Mouse (Mus musculus): ENCODE results near the gene Olfr974. TPM values are rescaled to one million over a fixed set of nuclear protein-coding genes. Genes with fewer than 3 reads are reported as not detected.
"Not testable (repeated sequence)": the region's sequence is repeated elsewhere in the genome, so short reads cannot be mapped to it uniquely, and the experiment has no call there.

Olfr974 gene
- total RNA-seq (2021): not detected
- long read RNA-seq, experiment 1: 0 reads
- long read RNA-seq, experiment 2: 0 reads

DNA sequence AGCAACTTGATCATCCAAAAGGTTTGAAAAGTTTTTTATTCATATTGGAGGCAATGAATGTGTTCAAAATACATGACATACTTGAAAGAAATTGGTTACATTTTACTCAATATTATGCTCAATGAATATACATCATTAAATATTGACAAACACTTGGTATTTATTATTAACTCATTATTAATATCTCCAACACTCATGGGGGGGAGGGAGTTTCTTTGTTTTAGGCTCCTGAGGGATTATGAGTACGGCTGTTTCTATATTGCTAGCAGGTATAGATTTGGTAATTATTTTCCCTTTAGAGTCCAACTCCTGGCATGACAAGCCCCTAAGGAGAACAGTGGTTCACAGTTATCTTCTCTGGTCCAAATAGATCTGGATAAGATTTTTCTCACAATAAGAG, at the start of gene Olfr974:
Gene Olfr974, plus strand, starts transcription at position 301 of the 400 bp plus-strand sequence.
- Histone ChIP-seq H3K27ac (no peak within 1 kb of the TSS), H3K4me3 (no peak within 1 kb of the TSS)
- no peak for TF ChIP-seq CTCF (IDR thresholded peaks at IDR 0.05)
- DNase-seq: no peak
- intact Hi-C loops (cut with DNase I): no loop called here

DNA sequence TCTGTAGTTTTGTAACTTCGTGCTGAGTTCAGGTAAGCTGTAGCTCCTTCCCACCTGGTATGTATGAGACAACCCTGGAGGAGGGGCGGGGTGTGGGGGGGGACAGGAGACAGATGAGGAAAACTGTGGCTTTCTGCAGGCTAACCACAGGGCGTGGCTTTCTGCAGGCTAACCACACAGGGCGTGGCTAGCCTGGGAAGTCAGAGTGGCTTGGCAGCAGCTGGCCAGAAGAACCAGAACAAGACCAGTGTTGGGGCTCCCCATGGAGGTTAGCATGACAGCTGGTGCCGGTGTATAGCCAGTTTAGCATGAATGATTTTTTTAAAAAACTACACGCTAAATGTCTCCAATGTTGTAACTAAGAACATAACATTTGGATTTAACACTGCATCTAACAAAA, 32.2 kb upstream of the Olfr974 start:
- Histone ChIP-seq H3K4me3 (no peak overlapping the region), H3K27ac (no peak overlapping the region)
- intact Hi-C loops (cut with DNase I): no loop called here
- no peak for DNase-seq
- no peak for TF ChIP-seq CTCF (IDR thresholded peaks at IDR 0.05)

DNA sequence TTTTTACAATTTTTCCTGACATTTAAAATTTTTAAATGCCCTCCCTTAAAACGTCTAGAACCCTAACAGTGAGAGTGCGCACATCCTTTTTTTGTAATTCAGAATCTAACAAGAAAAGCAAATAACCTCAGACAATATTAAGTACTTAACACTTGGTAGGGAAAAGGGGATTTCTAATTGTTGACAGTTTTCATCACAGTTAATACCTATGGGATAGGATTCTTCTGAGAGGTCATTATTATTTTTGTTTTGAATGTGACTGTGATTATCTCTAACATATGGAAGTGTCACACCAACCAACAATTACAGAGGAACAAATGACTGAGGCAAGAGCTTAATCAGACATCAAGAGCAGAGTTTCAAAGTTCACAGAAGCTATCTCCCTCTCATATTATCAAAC, 30.3 kb upstream of the Olfr974 start, which contains the start of gene Olfr229:
Gene Olfr229, plus strand, starts transcription at position 301 of the 400 bp plus-strand sequence.
- no peak for DNase-seq
- intact Hi-C loops (cut with DNase I): no loop called here
- no peak for TF ChIP-seq CTCF (IDR thresholded peaks at IDR 0.05)
- Histone ChIP-seq H3K4me3 (no peak within 1 kb of the TSS), H3K27ac (no peak within 1 kb of the TSS)

DNA sequence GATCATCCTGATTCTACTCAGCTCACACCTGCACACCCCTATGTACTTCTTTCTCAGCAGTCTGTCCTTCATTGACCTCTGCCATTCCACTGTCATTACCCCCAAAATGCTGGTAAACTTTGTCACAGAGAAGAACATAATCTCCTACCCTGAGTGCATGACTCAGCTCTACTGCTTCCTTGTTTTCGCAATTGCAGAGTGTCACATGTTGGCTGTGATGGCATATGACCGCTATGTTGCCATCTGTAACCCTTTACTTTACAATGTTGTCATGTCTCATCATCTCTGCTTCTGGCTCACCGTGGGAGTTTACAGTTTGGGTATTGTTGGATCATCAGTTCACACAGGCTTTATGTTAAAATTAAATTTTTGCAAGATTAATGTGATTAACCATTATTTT, 27.4 kb upstream of the Olfr974 start:
- no peak for DNase-seq
- H3K4me3 ChIP-seq: no peak overlapping the region
- TF ChIP-seq CTCF (IDR thresholded peaks at IDR 0.05): no peak
- no peak overlapping the region for H3K27ac ChIP-seq
- intact Hi-C loops (cut with DNase I): no loop called here

DNA sequence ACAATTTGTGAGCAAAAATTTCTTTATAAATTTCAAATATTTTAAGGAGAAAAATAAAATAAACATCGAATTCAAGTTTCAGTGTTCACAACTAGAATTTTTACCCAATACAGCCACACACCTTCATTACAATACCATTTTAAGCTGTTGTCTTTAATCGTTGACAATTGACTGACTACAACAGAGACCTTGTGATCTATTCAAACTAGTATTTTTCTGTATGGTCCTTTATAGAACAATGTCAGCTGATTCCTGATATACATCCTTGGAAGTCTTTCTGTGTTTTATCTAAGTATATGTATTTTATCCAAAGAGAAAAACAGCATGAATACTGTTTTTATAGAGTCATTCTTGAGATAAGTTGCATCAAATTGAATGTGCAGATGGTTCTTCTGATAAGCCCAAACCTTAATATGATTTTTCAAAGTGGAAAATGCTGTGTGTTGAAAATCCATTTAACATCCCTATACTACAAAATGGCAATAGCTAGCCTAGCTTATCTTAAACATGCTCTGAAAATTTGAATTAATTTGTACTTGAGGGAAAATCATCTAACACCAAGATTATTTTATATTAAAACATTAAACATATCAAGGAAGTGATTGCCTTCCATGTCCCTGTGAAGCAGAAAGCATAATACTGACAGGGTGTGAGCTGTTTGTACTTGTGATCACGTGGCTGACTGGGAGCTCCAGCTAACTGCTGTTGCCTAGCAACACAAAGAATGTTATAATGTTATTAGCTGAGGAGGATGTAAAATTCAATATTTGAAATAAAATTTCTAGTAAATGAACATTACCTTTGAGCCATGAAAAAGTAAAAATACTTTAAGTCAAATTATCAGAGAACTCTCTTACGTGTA, 9.1 kb upstream of the Olfr974 start:
- H3K27ac ChIP-seq; intact Hi-C loops (cut with DNase I); H3K4me3 ChIP-seq; DNase-seq: not testable (repeated sequence)

DNA sequence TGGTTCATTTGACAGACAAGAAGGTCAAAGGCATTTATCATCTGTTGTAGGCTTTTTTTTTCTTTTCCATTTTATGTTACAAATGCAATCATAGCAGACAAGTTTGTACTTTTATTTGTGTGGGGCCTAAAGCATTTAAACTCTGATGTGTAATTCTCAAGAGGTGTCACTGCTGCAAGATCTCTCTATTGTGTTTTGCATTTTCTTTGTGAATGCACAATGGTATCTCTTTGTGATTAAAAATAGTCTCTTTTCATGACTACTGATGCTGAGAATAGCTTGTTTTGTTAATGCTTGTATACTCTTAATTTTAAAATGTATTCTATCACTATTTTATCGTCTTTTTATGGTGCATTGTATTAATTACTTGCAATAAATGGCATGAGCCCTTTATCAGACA, 8.5 kb upstream of the Olfr974 start:
- H3K4me3 ChIP-seq; intact Hi-C loops (cut with DNase I); DNase-seq; H3K27ac ChIP-seq: not testable (repeated sequence)

DNA sequence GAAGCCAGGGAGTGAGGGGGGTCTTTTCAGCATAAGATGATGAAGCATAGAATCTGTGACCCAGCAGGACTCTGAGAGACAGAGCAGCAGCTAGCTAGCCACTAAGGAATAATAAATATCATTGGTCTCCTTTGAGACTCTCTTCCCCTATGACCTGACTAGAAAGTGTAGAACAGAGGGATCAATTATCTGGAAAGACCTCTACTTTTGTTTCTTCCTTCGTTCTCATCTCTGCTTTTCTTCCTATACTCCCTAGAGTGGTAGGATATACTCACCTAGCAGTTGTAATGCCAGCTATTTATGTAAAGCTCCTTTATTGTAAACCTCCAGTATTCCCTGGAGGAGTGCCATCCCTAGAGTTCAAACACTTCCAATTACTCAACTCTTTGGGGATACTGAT, 14.6 kb downstream of the Olfr974 start, which contains the start of gene Olfr975:
Gene Olfr975, minus strand, starts transcription at position 101 of the 400 bp plus-strand sequence.
- intact Hi-C loops (cut with DNase I): no loop called here
- TF ChIP-seq CTCF (IDR thresholded peaks at IDR 0.05): no peak

DNA sequence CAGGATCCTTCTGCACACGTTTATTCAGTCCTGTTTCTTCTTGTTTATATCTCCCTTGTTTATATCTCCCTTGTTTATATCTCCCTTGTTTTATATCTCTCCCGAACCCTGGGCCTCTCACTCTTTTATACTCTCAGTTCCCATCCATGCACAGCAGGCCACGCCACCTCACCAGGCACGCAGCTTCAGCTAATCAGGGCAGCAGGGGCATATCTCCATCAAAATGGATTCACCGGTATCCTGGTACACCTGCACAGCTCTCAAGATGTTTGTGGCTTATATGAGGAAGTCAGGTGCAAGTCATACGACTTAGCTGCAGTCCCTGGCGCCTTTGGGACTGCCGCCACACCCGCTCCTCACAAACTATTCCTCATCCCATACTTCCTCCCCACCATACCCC, 23.7 kb downstream of the Olfr974 start, which contains the start of gene Olfr976:
Gene Olfr976, minus strand, starts transcription at position 101 of the 400 bp plus-strand sequence.
- H3K4me3 ChIP-seq; H3K27ac ChIP-seq; DNase-seq; intact Hi-C loops (cut with DNase I): not testable (repeated sequence)

More for the DNA sequence above, 14.6 kb downstream of the Olfr974 start, which contains the start of gene Olfr975:
- Histone ChIP-seq H3K27ac (no peak within 1 kb of the TSS), H3K4me3 (no peak within 1 kb of the TSS)
- DNase-seq: no peak

DNA sequence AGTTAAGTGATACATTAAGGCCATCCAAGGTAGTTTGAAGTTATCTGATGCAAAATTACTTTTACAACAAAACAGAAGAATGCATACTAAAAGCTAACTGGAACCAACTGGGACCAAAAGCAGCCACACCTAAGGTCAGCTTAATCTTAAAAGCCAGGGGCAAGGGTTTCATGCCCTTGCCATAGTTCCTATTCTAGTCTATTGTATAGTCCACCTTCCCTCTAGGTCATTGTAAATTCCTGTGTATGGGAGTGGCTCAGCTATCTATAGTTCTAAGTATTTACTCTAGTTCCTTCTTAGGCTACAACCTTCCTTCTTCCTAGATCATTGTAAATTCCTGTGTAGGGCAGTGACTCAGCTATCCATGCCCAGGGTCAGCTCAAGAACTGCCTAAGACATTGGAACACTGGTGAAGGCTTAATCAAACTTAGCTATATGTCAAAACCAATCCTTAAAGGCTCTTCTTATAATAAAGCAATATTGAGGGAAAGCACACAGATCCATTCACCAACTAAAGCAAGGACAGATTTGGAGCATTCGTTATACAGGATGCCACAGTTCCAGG, 39.4 kb downstream of the Olfr974 start:
- intact Hi-C loops (cut with DNase I); H3K27ac ChIP-seq; DNase-seq; H3K4me3 ChIP-seq: not testable (repeated sequence)

DNA sequence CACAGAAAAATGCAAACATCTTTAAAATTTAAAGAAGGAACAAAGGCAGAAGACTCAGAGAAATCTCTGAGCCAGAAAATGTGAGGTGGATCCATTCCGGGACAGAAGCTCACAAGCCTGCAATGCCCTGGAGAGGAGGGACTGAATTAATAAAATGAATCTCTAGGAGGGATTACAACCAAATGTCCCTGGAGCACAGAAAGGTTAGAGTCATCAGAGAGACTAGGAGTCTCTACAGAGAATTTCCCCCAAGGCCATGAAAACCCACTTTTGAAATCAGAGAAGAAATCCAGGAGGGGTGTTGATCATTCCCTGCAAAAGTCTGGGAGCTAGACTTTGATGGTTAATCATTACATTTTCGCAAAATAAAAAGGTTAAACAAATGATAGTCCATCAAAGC, 54.5 kb downstream of the Olfr974 start, which contains the start of gene Olfr978:
Gene Olfr978, plus strand, starts transcription at position 301 of the 400 bp plus-strand sequence.
- no peak for DNase-seq
- Histone ChIP-seq H3K27ac (no peak within 1 kb of the TSS), H3K4me3 (no peak within 1 kb of the TSS)
- intact Hi-C loops (cut with DNase I): no loop called here
- no peak for TF ChIP-seq CTCF (IDR thresholded peaks at IDR 0.05)

Other genes with a start within 250 kb of the Olfr974 start
- not detected for gene Olfr149, start 230.4 kb upstream of the Olfr974 start, total RNA-seq (2021)
- gene Olfr965, start 226.1 kb upstream of the Olfr974 start, total RNA-seq (2021): not detected
- not detected for gene Olfr150, start 206.5 kb upstream of the Olfr974 start, total RNA-seq (2021)
- not detected for gene Olfr967, start 191.3 kb upstream of the Olfr974 start, total RNA-seq (2021)
- not detected for gene Olfr968, start 154.2 kb upstream of the Olfr974 start, total RNA-seq (2021)
- not detected for gene Olfr969, start 146.6 kb upstream of the Olfr974 start, total RNA-seq (2021)
- not detected for gene Olfr970, start 128.6 kb upstream of the Olfr974 start, total RNA-seq (2021)
- gene Olfr971, start 100.6 kb upstream of the Olfr974 start, total RNA-seq (2021): not detected
- not detected for gene Olfr972, start 71.1 kb upstream of the Olfr974 start, total RNA-seq (2021)
- not detected for gene Olfr229, start 30.2 kb upstream of the Olfr974 start, total RNA-seq (2021)
- not detected for gene Olfr975, start 14.5 kb downstream of the Olfr974 start, total RNA-seq (2021)
- gene Olfr976, start 23.6 kb downstream of the Olfr974 start, total RNA-seq (2021): not detected
- not detected for gene Olfr978, start 54.6 kb downstream of the Olfr974 start, total RNA-seq (2021)
- gene Olfr979, start 66.0 kb downstream of the Olfr974 start, total RNA-seq (2021): not detected
- gene Olfr980, start 72.1 kb downstream of the Olfr974 start, total RNA-seq (2021): not detected
- gene Olfr981, start 84.0 kb downstream of the Olfr974 start, total RNA-seq (2021): not detected
- not detected for gene Olfr982, start 136.3 kb downstream of the Olfr974 start, total RNA-seq (2021)
- not detected for gene Olfr983, start 156.1 kb downstream of the Olfr974 start, total RNA-seq (2021)
- gene Olfr984, start 176.7 kb downstream of the Olfr974 start, total RNA-seq (2021): not detected
- gene Olfr985, start 192.7 kb downstream of the Olfr974 start, total RNA-seq (2021): not detected
- gene Tmem225, start 210.6 kb downstream of the Olfr974 start, total RNA-seq (2021): not detected
- not detected for gene Olfr986, start 243.4 kb downstream of the Olfr974 start, total RNA-seq (2021)